Mouse (Mus musculus) heart, embryonic 11.5 days (tissue): ENCODE measurements around the gene 4933402N22Rik. TPM values are rescaled to one million over a fixed set of nuclear protein-coding genes. Genes with fewer than 3 reads are reported as not detected.
"Not testable (repeated sequence)": the region's sequence is repeated elsewhere in the genome, so short reads cannot be mapped to it uniquely, and the experiment has no call there.

ENCODE experiments used
- ATAC-seq: fragments of 200-750 bp; cut with Nextera tagmentation; replicated peaks from 2 replicates; pipeline ENCODE4 v1.8.0; 2017; ENCODE audit warnings: moderate library complexity; ENCODE audit not compliant: insufficient number of reproducible peaks, low FRiP score, low TSS enrichment
- H3K27ac ChIP-seq: fragments of 300-500 bp; sonication (generic); 2 replicates; pipeline ENCODE4 v1.5.1; 2014; ENCODE audit warnings: mild to moderate bottlenecking, low read depth, low read length
- H3K27me3 ChIP-seq: fragments of 300-500 bp; sonication (generic); 2 replicates; pipeline ENCODE4 v1.6.1; 2014; ENCODE audit warnings: mild to moderate bottlenecking, low read length, mixed read lengths; ENCODE audit not compliant: control insufficient read depth, insufficient read depth
- H3K36me3 ChIP-seq: fragments of 300-500 bp; sonication (generic); 2 replicates; pipeline ENCODE4 v1.6.1; 2014; ENCODE audit warnings: mild to moderate bottlenecking, low read length, moderate library complexity, mixed read lengths; ENCODE audit not compliant: control insufficient read depth, insufficient read depth
- H3K4me1 ChIP-seq: fragments of 300-500 bp; sonication (generic); 2 replicates; pipeline ENCODE4 v1.6.1; 2014; ENCODE audit warnings: low read length; ENCODE audit not compliant: control insufficient read depth, insufficient read depth
- H3K4me2 ChIP-seq: fragments of 300-500 bp; sonication (generic); 2 replicates; pipeline ENCODE4 v1.6.1; 2014; ENCODE audit warnings: mild to moderate bottlenecking, moderate library complexity
- H3K4me3 ChIP-seq: fragments of 300-500 bp; sonication (generic); 2 replicates; pipeline ENCODE4 v1.5.1; 2014; ENCODE audit warnings: low read depth, low read length
- H3K9ac ChIP-seq: fragments of 300-500 bp; sonication (generic); 2 replicates; pipeline ENCODE4 v1.6.1; 2014; ENCODE audit warnings: mild to moderate bottlenecking, low read depth, low read length, moderate library complexity
- H3K9me3 ChIP-seq: fragments of 300-500 bp; sonication (generic); replicated peaks from 2 replicates; pipeline ENCODE4 v1.6.1; 2016; ENCODE audit warnings: low read length; ENCODE audit not compliant: control insufficient read depth
- WGBS: fragments of 180-500 bp; shearing (Covaris S2); extraction: QIAGEN DNeasy Blood & Tissue Kit; methylation state at CpG from one replicate; pipeline ENCODE4 v1.1.7; 2014; ENCODE audit not compliant: insufficient replicate concordance; 5-methylcytosine and 5-hydroxymethylcytosine counted together
- polyA plus RNA-seq: library from polyadenylated mRNA; unstranded; fragments of >200 nt; fragmentation: Nextera tagmentation; extraction: Ambion mirVana; gene quantifications from 2 replicates; pipeline ENCODE4 v1.2.1, GENCODE M21; 2014

4933402N22Rik gene
- not detected in 2 replicates for polyA plus RNA-seq

GRCm38 (mm10) chr5:11917743-11918142 is at the start of gene 4933402N22Rik:
Gene 4933402N22Rik (plus strand): TSS chr5:11918043.
- H3K36me3 ChIP-seq, ATAC-seq, H3K9me3 ChIP-seq, H3K9ac ChIP-seq, H3K4me2 ChIP-seq, H3K27ac ChIP-seq, H3K4me3 ChIP-seq, H3K27me3 ChIP-seq, H3K4me1 ChIP-seq: not testable (repeated sequence)
- 57% methylated on average over 1 of the region's 2 CpGs for WGBS

- H3K4me2 ChIP-seq, H3K4me3 ChIP-seq, H3K27ac ChIP-seq, H3K9me3 ChIP-seq, H3K4me1 ChIP-seq, H3K27me3 ChIP-seq, ATAC-seq, H3K9ac ChIP-seq, H3K36me3 ChIP-seq: not testable (repeated sequence)
- WGBS, result 67% methylated on average over 2 of the region's 2 CpGs
Measured at GRCm38 (mm10) chr5:11923790-11924189, 5.9 kb downstream of the 4933402N22Rik start.

Other genes starting within 250 kb of the 4933402N22Rik start
- gene Gm8922, start 236.1 kb upstream of the 4933402N22Rik start, polyA plus RNA-seq, result not detected in 2 replicates
- gene Gm8926, start 147.5 kb upstream of the 4933402N22Rik start, polyA plus RNA-seq, result not detected in 2 replicates
- not detected in 2 replicates for gene Gm6465, start 72.5 kb upstream of the 4933402N22Rik start, polyA plus RNA-seq